Mouse (Mus musculus): ENCODE results near the gene Urgcp. TPM values are rescaled to one million over a fixed set of nuclear protein-coding genes. Genes with fewer than 3 reads are reported as not detected.

The Urgcp gene
- polyA plus RNA-seq, 1 experiment from 2014 or later: 34.4 TPM

DNA sequence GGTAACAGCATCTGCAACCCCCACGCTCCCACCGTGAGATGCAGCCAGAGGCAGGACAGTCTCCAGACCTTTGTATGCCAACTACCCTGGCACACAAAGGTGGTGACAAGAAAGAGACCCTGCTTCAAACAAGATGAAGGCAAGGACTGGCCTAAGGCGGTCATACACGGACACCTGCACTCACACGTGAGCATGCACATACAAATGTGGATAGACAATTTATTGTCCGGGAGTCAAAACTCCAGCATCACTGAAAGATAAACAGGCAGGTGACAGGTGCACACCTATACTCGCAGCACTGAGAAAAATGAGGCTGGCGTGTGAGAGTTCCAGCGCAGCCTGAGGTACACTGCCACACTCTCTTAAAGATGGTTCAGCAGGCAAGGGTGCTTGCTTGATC is 56.2 kb downstream of the Urgcp start:
- ATAC-seq: no peak
- Histone ChIP-seq H3K36me3 (ENCODE audit: control insufficient read depth, insufficient read depth, low read length) (0 out of 2 replicates have a peak, but pooled peaks cover 8% of the 10 kb centered on the region), H3K27me3 (ENCODE audit: control insufficient read depth, insufficient read depth, low read depth, low read length) (no peaks in the 10 kb centered on the region), H3K9ac (ENCODE audit: low read depth, low read length) (peak overlapping the region; percentile 88), H3K27ac (ENCODE audit: low read length) (no peak overlapping the region), H3K9me3 (replicated peaks; ENCODE audit: control insufficient read depth, low read length, poor library complexity, severe bottlenecking) (no peaks in the 10 kb centered on the region), H3K4me3 (ENCODE audit: low read depth, low read length) (peak overlapping the region; percentile 88), H3K4me1 (ENCODE audit: control insufficient read depth, insufficient read depth, low read length) (peaks cover 11% of the 10 kb centered on the region), H3K4me2 (ENCODE audit: low read length) (peak overlapping the region; percentile 56)
- 93% methylated on average over 9 of the region's 9 CpGs for WGBS

DNA sequence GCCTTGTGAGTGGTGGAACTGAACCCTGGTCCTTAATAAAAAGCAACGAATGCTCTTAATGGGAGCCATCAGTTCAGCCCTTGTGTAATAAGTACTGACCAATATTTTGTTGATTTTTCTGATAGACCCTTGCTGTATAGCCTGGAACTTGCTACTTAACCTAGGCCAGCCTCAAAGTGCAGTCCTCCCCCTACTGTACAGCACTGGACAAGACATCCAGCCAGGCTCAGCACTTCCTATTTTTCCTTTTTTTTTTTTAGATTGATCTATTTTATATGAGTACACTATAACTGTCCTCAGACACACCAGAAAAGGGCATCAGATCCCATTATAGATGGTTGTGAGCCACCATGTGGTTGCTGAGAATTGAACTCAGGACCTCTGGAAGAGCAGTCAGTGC is 58.8 kb downstream of the Urgcp start:
- H3K27me3 ChIP-seq (ENCODE audit: control insufficient read depth, insufficient read depth, low read depth, low read length): no peaks in the 10 kb centered on the region
- WGBS: 95% methylated on average over 1 of the region's 1 CpGs
- H3K9me3 ChIP-seq (replicated peaks; ENCODE audit: control insufficient read depth, low read length, poor library complexity, severe bottlenecking): no peaks in the 10 kb centered on the region
- peaks cover 11% of the 10 kb centered on the region for H3K4me1 ChIP-seq (ENCODE audit: control insufficient read depth, insufficient read depth, low read length)
- no peak for ATAC-seq
- H3K4me3 ChIP-seq (ENCODE audit: low read depth, low read length): no peak overlapping the region
- H3K9ac ChIP-seq (ENCODE audit: low read depth, low read length): no peak overlapping the region
- 0 out of 2 replicates have a peak, but pooled peaks cover 8% of the 10 kb centered on the region for H3K36me3 ChIP-seq (ENCODE audit: control insufficient read depth, insufficient read depth, low read length)
- H3K27ac ChIP-seq (ENCODE audit: low read length): no peak overlapping the region
- H3K4me2 ChIP-seq (ENCODE audit: low read length): no peak overlapping the region

DNA sequence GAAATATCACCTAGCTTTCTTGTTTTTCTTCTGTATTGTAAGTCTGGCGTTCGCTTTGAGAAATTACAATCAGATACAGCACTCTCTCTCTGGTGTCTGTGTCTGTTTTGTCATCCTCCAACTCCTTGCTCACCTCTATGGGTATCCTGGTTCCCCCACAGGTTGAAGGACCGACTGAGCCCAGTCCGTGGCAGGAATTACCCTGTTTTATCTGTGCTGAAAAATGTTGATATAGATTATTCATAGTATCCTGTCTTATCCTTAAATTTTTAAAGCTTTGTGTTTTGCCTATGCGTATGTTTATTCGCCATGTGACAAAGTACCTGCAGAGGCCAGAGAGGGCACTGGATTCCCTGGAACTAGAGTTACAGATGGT is 59.2 kb downstream of the Urgcp start:
- H3K4me3 ChIP-seq (ENCODE audit: low read depth, low read length): no peak overlapping the region
- WGBS: 89% methylated on average over 6 of the region's 6 CpGs
- 0 out of 2 replicates have a peak, but pooled peaks cover 8% of the 10 kb centered on the region for H3K36me3 ChIP-seq (ENCODE audit: control insufficient read depth, insufficient read depth, low read length)
- H3K4me2 ChIP-seq (ENCODE audit: low read length): no peak overlapping the region
- peaks cover 11% of the 10 kb centered on the region for H3K4me1 ChIP-seq (ENCODE audit: control insufficient read depth, insufficient read depth, low read length)
- H3K27ac ChIP-seq (ENCODE audit: low read length): no peak overlapping the region
- ATAC-seq: no peak
- H3K9me3 ChIP-seq (replicated peaks; ENCODE audit: control insufficient read depth, low read length, poor library complexity, severe bottlenecking): no peaks in the 10 kb centered on the region
- H3K27me3 ChIP-seq (ENCODE audit: control insufficient read depth, insufficient read depth, low read depth, low read length): no peaks in the 10 kb centered on the region
- H3K9ac ChIP-seq (ENCODE audit: low read depth, low read length): no peak overlapping the region

DNA sequence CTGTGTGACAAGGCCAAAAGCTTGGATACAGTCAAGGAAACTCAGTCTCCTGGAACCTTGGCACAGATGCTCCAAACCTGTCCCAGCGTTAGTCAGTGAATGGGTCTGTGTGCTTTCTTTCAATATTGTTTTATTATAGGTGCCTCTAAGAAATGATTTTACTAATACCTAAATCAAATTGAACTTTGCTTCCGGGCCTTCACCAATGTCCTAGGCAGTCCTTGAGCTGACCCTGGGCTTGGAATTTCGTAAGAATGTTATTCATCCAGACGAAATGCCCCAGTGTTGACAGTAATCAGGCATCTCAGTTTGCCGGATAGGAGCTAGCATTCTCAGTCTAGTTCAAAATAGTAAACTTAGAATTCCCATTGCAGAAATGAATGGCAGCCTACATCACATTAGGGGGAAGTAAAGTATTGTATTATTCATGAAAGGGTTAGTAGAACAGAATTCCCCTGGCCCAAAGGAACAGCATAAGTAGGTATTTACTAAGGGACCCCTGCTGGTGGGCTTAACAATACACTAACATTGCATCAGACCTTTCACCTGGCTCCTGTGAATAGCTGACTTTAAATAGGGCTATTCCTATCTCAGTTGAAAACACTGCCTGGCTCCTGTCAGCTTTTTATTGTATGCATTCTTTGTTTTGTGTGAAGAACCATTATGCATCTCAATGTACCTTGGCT is 59.8 kb downstream of the Urgcp start:
- no peaks in the 10 kb centered on the region for H3K27me3 ChIP-seq (ENCODE audit: control insufficient read depth, insufficient read depth, low read depth, low read length)
- H3K4me3 ChIP-seq (ENCODE audit: low read depth, low read length): no peak overlapping the region
- no peak for ATAC-seq
- WGBS: 80% methylated on average over 5 of the region's 5 CpGs
- no peaks in the 10 kb centered on the region for H3K9me3 ChIP-seq (replicated peaks; ENCODE audit: control insufficient read depth, low read length, poor library complexity, severe bottlenecking)
- no peak overlapping the region for H3K9ac ChIP-seq (ENCODE audit: low read depth, low read length)
- 0 out of 2 replicates have a peak, but pooled peaks cover 8% of the 10 kb centered on the region for H3K36me3 ChIP-seq (ENCODE audit: control insufficient read depth, insufficient read depth, low read length)
- H3K27ac ChIP-seq (ENCODE audit: low read length): no peak overlapping the region
- H3K4me2 ChIP-seq (ENCODE audit: low read length): no peak overlapping the region
- peaks cover 11% of the 10 kb centered on the region for H3K4me1 ChIP-seq (ENCODE audit: control insufficient read depth, insufficient read depth, low read length)

DNA sequence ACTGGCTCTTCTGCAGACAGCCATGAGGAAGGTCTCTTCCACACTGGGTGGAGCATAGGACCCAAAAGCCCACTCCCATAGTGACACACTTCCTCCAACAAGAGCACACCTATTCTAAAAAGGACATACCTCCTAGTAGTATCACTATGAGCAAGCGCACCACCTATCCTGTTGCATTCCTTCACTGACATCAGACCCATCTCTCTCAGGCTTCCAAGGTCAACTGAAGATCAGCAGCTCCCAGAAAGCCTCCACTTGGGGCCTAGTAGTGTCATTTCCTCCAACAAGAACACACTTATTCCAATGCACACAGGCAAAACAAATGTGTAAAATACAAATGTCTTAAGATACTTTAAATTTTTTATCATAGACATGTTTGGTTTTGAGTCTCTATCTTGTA is 60.4 kb downstream of the Urgcp start:
- Histone ChIP-seq H3K27me3 (ENCODE audit: control insufficient read depth, insufficient read depth, low read depth, low read length) (no peaks in the 10 kb centered on the region), H3K4me2 (ENCODE audit: low read length) (no peak overlapping the region), H3K4me1 (ENCODE audit: control insufficient read depth, insufficient read depth, low read length) (peaks cover 11% of the 10 kb centered on the region), H3K27ac (ENCODE audit: low read length) (no peak overlapping the region), H3K9ac (ENCODE audit: low read depth, low read length) (no peak overlapping the region), H3K36me3 (ENCODE audit: control insufficient read depth, insufficient read depth, low read length) (0 out of 2 replicates have a peak, but pooled peaks cover 8% of the 10 kb centered on the region), H3K9me3 (replicated peaks; ENCODE audit: control insufficient read depth, low read length, poor library complexity, severe bottlenecking) (no peaks in the 10 kb centered on the region), H3K4me3 (ENCODE audit: low read depth, low read length) (no peak overlapping the region)
- no peak for ATAC-seq
- WGBS: 100% methylated on average over 1 of the region's 1 CpGs

GRCm38 (mm10) chr11:5701300-5701699 is 60.9 kb downstream of the Urgcp start:
- Histone ChIP-seq H3K36me3 (ENCODE audit: control insufficient read depth, insufficient read depth, low read length) (0 out of 2 replicates have a peak, but pooled peaks cover 8% of the 10 kb centered on the region), H3K9ac (ENCODE audit: low read depth, low read length) (no peak overlapping the region), H3K27ac (ENCODE audit: low read length) (no peak overlapping the region), H3K4me3 (ENCODE audit: low read depth, low read length) (no peak overlapping the region), H3K4me1 (ENCODE audit: control insufficient read depth, insufficient read depth, low read length) (peaks cover 8% of the 10 kb centered on the region), H3K27me3 (ENCODE audit: control insufficient read depth, insufficient read depth, low read depth, low read length) (no peaks in the 10 kb centered on the region), H3K9me3 (replicated peaks; ENCODE audit: control insufficient read depth, low read length, poor library complexity, severe bottlenecking) (no peaks in the 10 kb centered on the region), H3K4me2 (ENCODE audit: low read length) (no peak overlapping the region)
- 66% methylated on average over 2 of the region's 2 CpGs for WGBS
- ATAC-seq: no peak

DNA sequence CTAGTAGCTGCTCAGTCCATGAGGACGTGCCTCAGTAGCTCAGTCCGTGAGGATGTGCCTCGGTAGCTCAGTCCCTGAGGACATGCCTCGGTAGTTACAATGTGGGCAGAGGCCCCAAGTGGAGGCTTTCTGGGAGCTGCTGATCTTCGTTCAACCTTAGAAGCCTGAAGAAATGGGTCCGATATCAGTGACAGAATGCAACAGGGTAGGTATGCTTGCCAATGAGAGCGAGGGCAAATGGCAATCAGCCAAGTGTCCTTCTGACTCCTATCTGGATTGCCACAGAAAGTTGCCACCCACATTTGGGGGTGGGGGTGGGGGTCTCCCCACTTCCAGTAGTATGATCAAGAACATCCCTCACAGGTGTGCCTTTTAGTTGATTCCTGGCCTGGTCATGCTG is 61.4 kb downstream of the Urgcp start:
- Histone ChIP-seq H3K9ac (ENCODE audit: low read depth, low read length) (no peak overlapping the region), H3K4me2 (ENCODE audit: low read length) (no peak overlapping the region), H3K4me3 (ENCODE audit: low read depth, low read length) (no peak overlapping the region), H3K27ac (ENCODE audit: low read length) (no peak overlapping the region), H3K9me3 (replicated peaks; ENCODE audit: control insufficient read depth, low read length, poor library complexity, severe bottlenecking) (no peaks in the 10 kb centered on the region), H3K27me3 (ENCODE audit: control insufficient read depth, insufficient read depth, low read depth, low read length) (no peaks in the 10 kb centered on the region), H3K4me1 (ENCODE audit: control insufficient read depth, insufficient read depth, low read length) (peaks cover 3% of the 10 kb centered on the region), H3K36me3 (ENCODE audit: control insufficient read depth, insufficient read depth, low read length) (0 out of 2 replicates have a peak, but pooled peaks cover 8% of the 10 kb centered on the region)
- 94% methylated on average over 7 of the region's 7 CpGs for WGBS
- ATAC-seq: no peak

GRCm38 (mm10) chr11:5691775-5692174 is 70.4 kb downstream of the Urgcp start:
- H3K4me3 ChIP-seq (ENCODE audit: low read depth, low read length): no peak overlapping the region
- H3K27ac ChIP-seq (ENCODE audit: low read length): no peak overlapping the region
- no peak for ATAC-seq
- H3K27me3 ChIP-seq (ENCODE audit: control insufficient read depth, insufficient read depth, low read depth, low read length): no peaks in the 10 kb centered on the region
- H3K9me3 ChIP-seq (replicated peaks; ENCODE audit: control insufficient read depth, low read length, poor library complexity, severe bottlenecking): 0 out of 2 replicates have a peak, but pooled peaks cover 2% of the 10 kb centered on the region
- no peaks in the 10 kb centered on the region for H3K36me3 ChIP-seq (ENCODE audit: control insufficient read depth, insufficient read depth, low read length)
- 32% methylated on average over 7 of the region's 7 CpGs for WGBS
- H3K4me1 ChIP-seq (ENCODE audit: control insufficient read depth, insufficient read depth, low read length): no peaks in the 10 kb centered on the region
- no peak overlapping the region for H3K4me2 ChIP-seq (ENCODE audit: low read length)
- no peak overlapping the region for H3K9ac ChIP-seq (ENCODE audit: low read depth, low read length)

DNA sequence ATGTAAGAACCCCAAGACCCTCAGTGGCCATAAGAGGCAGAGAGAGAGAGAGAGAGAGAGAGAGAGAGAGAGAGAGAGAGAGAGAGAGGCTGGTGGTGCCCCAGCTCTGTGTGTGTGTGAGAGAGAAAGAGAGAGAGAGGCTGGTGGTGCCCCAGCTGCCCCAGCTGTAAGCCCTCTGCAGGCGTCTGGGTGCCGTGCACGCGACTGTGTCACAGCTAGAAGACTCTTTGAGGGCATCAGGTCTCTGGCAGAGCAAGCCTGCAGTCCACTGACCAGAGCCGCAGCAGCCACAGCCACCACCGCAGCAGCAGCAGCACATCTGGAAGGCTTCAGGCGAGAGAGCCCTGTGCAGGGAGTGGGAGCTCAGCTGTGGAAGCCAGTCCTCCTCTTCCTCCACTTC is 77.9 kb downstream of the Urgcp start:
- Histone ChIP-seq H3K4me2 (ENCODE audit: low read length) (no peak overlapping the region), H3K9me3 (replicated peaks; ENCODE audit: control insufficient read depth, low read length, poor library complexity, severe bottlenecking) (no peaks in the 10 kb centered on the region), H3K27me3 (ENCODE audit: control insufficient read depth, insufficient read depth, low read depth, low read length) (no peaks in the 10 kb centered on the region), H3K9ac (ENCODE audit: low read depth, low read length) (no peak overlapping the region), H3K36me3 (ENCODE audit: control insufficient read depth, insufficient read depth, low read length) (no peaks in the 10 kb centered on the region), H3K4me3 (ENCODE audit: low read depth, low read length) (no peak overlapping the region), H3K27ac (ENCODE audit: low read length) (no peak overlapping the region), H3K4me1 (ENCODE audit: control insufficient read depth, insufficient read depth, low read length) (no peaks in the 10 kb centered on the region)
- 34% methylated on average over 7 of the region's 7 CpGs for WGBS
- no peak for ATAC-seq

All from midbrain, embryonic 16.5 days (tissue).